Mouse (Mus musculus): Measurements from ENCODE around the gene Slc35d1. TPM values are rescaled to one million over a fixed set of nuclear protein-coding genes. Genes with fewer than 3 reads are reported as not detected.

The Slc35d1 gene
- total and polyA plus RNA-seq, 3 experiments, result 6.0 to 11.5 (median 8.7) TPM

GRCm38 (mm10) chr4:103146339-103146738 lies 68.6 kb downstream of the Slc35d1 start:
- no peaks in the 10 kb centered on the region for H3K4me1 ChIP-seq (ENCODE audit: control insufficient read depth in 1 of 2, insufficient read depth in 2 of 2)
- dilution Hi-C loops (cut with MboI; ENCODE audit: extremely low pct_ligation_motif_present, extremely low pct_unique_long_range_greater_than_20kb, low sequenced_read_pairs) (no loop called here), in situ Hi-C loops (cut with MboI; ENCODE audit: low pct_ligation_motif_present, low pct_unique_long_range_greater_than_20kb, low sequenced_read_pairs) (loop anchor here (10.0 kb wide), 1 partner anchor 162 kb away; no protein-coding TSS in a partner anchor)
- no peak overlapping the region for H3K27ac ChIP-seq (ENCODE audit: insufficient read depth, low read depth)
- no peak for TF ChIP-seq POLR2A (IDR thresholded peaks at IDR 0.05; ENCODE audit: low read depth, low read length)
- no peak for TF ChIP-seq SIN3A (IDR thresholded peaks at IDR 0.05; ENCODE audit: low read length)
- no peak for TF ChIP-seq TBP (conservative IDR thresholded peaks at IDR 0.05; ENCODE audit: low read depth, low read length)
- no peak for TF ChIP-seq CHD2 (IDR thresholded peaks at IDR 0.05; ENCODE audit: low read length)
- TF ChIP-seq CTCF (conservative IDR thresholded peaks at IDR 0.05 in 1 of 2, IDR thresholded peaks at IDR 0.05 in 1 of 2; ENCODE audit: low read depth in 2 of 2, low read length in 2 of 2), result peak; percentile 65 to 84; a peak in 3 of 4 replicates
- no peak for TF ChIP-seq ETS1 (conservative IDR thresholded peaks at IDR 0.05; ENCODE audit: low read depth, low read length)
- no peak for TF ChIP-seq E2F4 (IDR thresholded peaks at IDR 0.05; ENCODE audit: insufficient replicate concordance, low read depth, low read length)
- TF ChIP-seq GABPA (IDR thresholded peaks at IDR 0.05; ENCODE audit: insufficient replicate concordance, low read depth, low read length), result no peak
- TF ChIP-seq SMC3 (IDR thresholded peaks at IDR 0.05; ENCODE audit: low read depth, low read length), result peak; percentile 86
- no peak for TF ChIP-seq TCF12 (IDR thresholded peaks at IDR 0.05; ENCODE audit: low read depth, low read length)
- TF ChIP-seq MAFK (IDR thresholded peaks at IDR 0.05; ENCODE audit: insufficient replicate concordance, low read length), result no peak
- TF ChIP-seq ZC3H11A (IDR thresholded peaks at IDR 0.05; ENCODE audit: low read depth, low read length), result peak; percentile 43; the same call in 1 of the 2 replicates
- peak; percentile 74 for TF ChIP-seq RAD21 (IDR thresholded peaks at IDR 0.05; ENCODE audit: low read depth, low read length)
- TF ChIP-seq MEF2A (IDR thresholded peaks at IDR 0.05; ENCODE audit: borderline replicate concordance, low read depth, low read length), result peak; percentile 22; the same call in 1 of the 2 replicates
- no peak for TF ChIP-seq HCFC1 (IDR thresholded peaks at IDR 0.05; ENCODE audit: low read depth, low read length)
- H3K79me2 ChIP-seq (replicated peaks; ENCODE audit: control insufficient read depth, extremely low read depth, insufficient read depth, poor library complexity, severe bottlenecking), result 0 out of 2 replicates have a peak, but pooled peaks cover 2% of the 10 kb centered on the region
- no peaks in the 10 kb centered on the region for H3K9me3 ChIP-seq (replicated peaks; ENCODE audit: low read length)
- H3K4me2 ChIP-seq (ENCODE audit: insufficient read depth, low read depth, poor library complexity, severe bottlenecking), result no peak overlapping the region
- peak; percentile 56 for DNase-seq (ENCODE audit: extremely low read depth)
- no peaks in the 10 kb centered on the region for H3K27me3 ChIP-seq (replicated peaks)
- H3K4me3 ChIP-seq (replicated peaks in 1 of 3; ENCODE audit: low read depth in 2 of 3, low read length in 2 of 3, poor library complexity in 1 of 3), result no peak overlapping the region
- H3K36me3 ChIP-seq (replicated peaks in 1 of 2; ENCODE audit: control insufficient read depth in 1 of 2, insufficient read depth in 1 of 2, low read length in 1 of 2), result peaks cover 42 to 81% of the 10 kb centered on the region in 2 experiments
- H3K9ac ChIP-seq (ENCODE audit: insufficient read depth, low read depth), result no peak overlapping the region

GRCm38 (mm10) chr4:103136946-103137345 lies 78.0 kb downstream of the Slc35d1 start:
- no peaks in the 10 kb centered on the region for H3K4me1 ChIP-seq (ENCODE audit: control insufficient read depth in 1 of 2, insufficient read depth in 2 of 2)
- H3K4me2 ChIP-seq (ENCODE audit: insufficient read depth, low read depth, poor library complexity, severe bottlenecking), result no peak overlapping the region
- dilution Hi-C loops (cut with MboI; ENCODE audit: extremely low pct_ligation_motif_present, extremely low pct_unique_long_range_greater_than_20kb, low sequenced_read_pairs) (no loop called here), in situ Hi-C loops (cut with MboI; ENCODE audit: low pct_ligation_motif_present, low pct_unique_long_range_greater_than_20kb, low sequenced_read_pairs) (no loop called here)
- no peak overlapping the region for H3K4me3 ChIP-seq (replicated peaks in 1 of 3; ENCODE audit: low read depth in 2 of 3, low read length in 2 of 3, poor library complexity in 1 of 3)
- no peak overlapping the region for H3K9ac ChIP-seq (ENCODE audit: insufficient read depth, low read depth)
- peaks cover 26 to 79% of the 10 kb centered on the region in 2 experiments for H3K36me3 ChIP-seq (replicated peaks in 1 of 2; ENCODE audit: control insufficient read depth in 1 of 2, insufficient read depth in 1 of 2, low read length in 1 of 2)
- no peaks in the 10 kb centered on the region for H3K27me3 ChIP-seq (replicated peaks)
- H3K79me2 ChIP-seq (replicated peaks; ENCODE audit: control insufficient read depth, extremely low read depth, insufficient read depth, poor library complexity, severe bottlenecking), result peaks cover 5% of the 10 kb centered on the region; the same call in 1 of the 2 replicates
- no peak for TF ChIP-seq RAD21 (IDR thresholded peaks at IDR 0.05; ENCODE audit: low read depth, low read length)
- no peak for TF ChIP-seq MAZ (IDR thresholded peaks at IDR 0.05; ENCODE audit: low read depth, low read length)
- no peak for TF ChIP-seq ZNF384 (IDR thresholded peaks at IDR 0.05; ENCODE audit: low read depth, low read length)
- TF ChIP-seq ZMIZ1 (IDR thresholded peaks at IDR 0.05; ENCODE audit: low read depth, low read length), result no peak
- TF ChIP-seq CHD1 (IDR thresholded peaks at IDR 0.05; ENCODE audit: low read depth, low read length), result no peak
- TF ChIP-seq JUN (IDR thresholded peaks at IDR 0.05; ENCODE audit: insufficient read depth, low read depth, low read length), result no peak
- no peak for TF ChIP-seq KAT2A (IDR thresholded peaks at IDR 0.05; ENCODE audit: insufficient replicate concordance, low read length)
- no peak for TF ChIP-seq USF1 (IDR thresholded peaks at IDR 0.05; ENCODE audit: low read depth, low read length)
- no peak for TF ChIP-seq MYC (IDR thresholded peaks at IDR 0.05; ENCODE audit: low read depth, low read length)
- TF ChIP-seq NRF1 (IDR thresholded peaks at IDR 0.05; ENCODE audit: low read depth, low read length), result no peak
- TF ChIP-seq CHD2 (IDR thresholded peaks at IDR 0.05; ENCODE audit: low read length), result no peak
- TF ChIP-seq TBP (conservative IDR thresholded peaks at IDR 0.05; ENCODE audit: low read depth, low read length), result no peak
- no peak overlapping the region for H3K27ac ChIP-seq (ENCODE audit: insufficient read depth, low read depth)
- no peaks in the 10 kb centered on the region for H3K9me3 ChIP-seq (replicated peaks; ENCODE audit: low read length)
- DNase-seq (ENCODE audit: extremely low read depth), result no peak

Measured in CH12.LX (cell line).